Mouse (Mus musculus): Measurements from ENCODE around the gene Src. TPM values are rescaled to one million over a fixed set of nuclear protein-coding genes. Genes with fewer than 3 reads are reported as not detected.
"Not testable (repeated sequence)": the region's sequence is repeated elsewhere in the genome, so short reads cannot be mapped to it uniquely, and the experiment has no call there.

Src gene
- total RNA-seq (2014; fragmentation: Nextera tagmentation), result 0.42 TPM in 1 of 2 replicates, not detected in the other
- total RNA-seq (2017), result 0.75 and 1.3 TPM in 2 replicates

GRCm38 (mm10) chr2:157418206-157418605 is at the start of gene Src:
Src (plus strand) TSS chr2:157418444.
- no peak for ATAC-seq (replicated peaks; ENCODE audit: low FRiP score, low TSS enrichment, poor library complexity, severe bottlenecking)

GRCm38 (mm10) chr2:157371696-157372095 is 46.5 kb upstream of the Src start:
- no peak for ATAC-seq (replicated peaks; ENCODE audit: low FRiP score, low TSS enrichment, poor library complexity, severe bottlenecking)

- no peak for ATAC-seq (replicated peaks; ENCODE audit: low FRiP score, low TSS enrichment, poor library complexity, severe bottlenecking)
These were observed 44.6 kb upstream of the Src start for GRCm38 (mm10) chr2:157373681-157374080.

- no peak for ATAC-seq (replicated peaks; ENCODE audit: low FRiP score, low TSS enrichment, poor library complexity, severe bottlenecking)
These were observed 43.2 kb upstream of the Src start for GRCm38 (mm10) chr2:157375051-157375450.

GRCm38 (mm10) chr2:157375794-157376757 is 42.2 kb upstream of the Src start:
- ATAC-seq (replicated peaks; ENCODE audit: low FRiP score, low TSS enrichment, poor library complexity, severe bottlenecking), result no peak

GRCm38 (mm10) chr2:157376995-157377394 is 41.2 kb upstream of the Src start:
- ATAC-seq (replicated peaks; ENCODE audit: low FRiP score, low TSS enrichment, poor library complexity, severe bottlenecking), result no peak

GRCm38 (mm10) chr2:157384836-157385235 is 33.4 kb upstream of the Src start:
- ATAC-seq (replicated peaks; ENCODE audit: low FRiP score, low TSS enrichment, poor library complexity, severe bottlenecking), result no peak

- not testable (repeated sequence) for ATAC-seq (replicated peaks; ENCODE audit: low FRiP score, low TSS enrichment, poor library complexity, severe bottlenecking)
These were observed 29.2 kb upstream of the Src start for GRCm38 (mm10) chr2:157388901-157389590.

GRCm38 (mm10) chr2:157389591-157389921 is 28.7 kb upstream of the Src start:
- no peak for ATAC-seq (replicated peaks; ENCODE audit: low FRiP score, low TSS enrichment, poor library complexity, severe bottlenecking)

- no peak for ATAC-seq (replicated peaks; ENCODE audit: low FRiP score, low TSS enrichment, poor library complexity, severe bottlenecking)
These were observed 25.9 kb upstream of the Src start for GRCm38 (mm10) chr2:157392331-157392730.

- ATAC-seq (replicated peaks; ENCODE audit: low FRiP score, low TSS enrichment, poor library complexity, severe bottlenecking), result no peak
These were observed 24.7 kb upstream of the Src start for GRCm38 (mm10) chr2:157393549-157393948.

- ATAC-seq (replicated peaks; ENCODE audit: low FRiP score, low TSS enrichment, poor library complexity, severe bottlenecking), result no peak
These were observed 23.4 kb upstream of the Src start for GRCm38 (mm10) chr2:157394868-157395267.

- ATAC-seq (replicated peaks; ENCODE audit: low FRiP score, low TSS enrichment, poor library complexity, severe bottlenecking), result no peak
These were observed 22.9 kb upstream of the Src start for GRCm38 (mm10) chr2:157395371-157395770.

GRCm38 (mm10) chr2:157395960-157396359 is 22.3 kb upstream of the Src start:
- ATAC-seq (replicated peaks; ENCODE audit: low FRiP score, low TSS enrichment, poor library complexity, severe bottlenecking), result no peak

GRCm38 (mm10) chr2:157397376-157397775 is 20.9 kb upstream of the Src start:
- no peak for ATAC-seq (replicated peaks; ENCODE audit: low FRiP score, low TSS enrichment, poor library complexity, severe bottlenecking)

- ATAC-seq (replicated peaks; ENCODE audit: low FRiP score, low TSS enrichment, poor library complexity, severe bottlenecking), result no peak
These were observed 19.7 kb upstream of the Src start for GRCm38 (mm10) chr2:157398539-157398938.

- ATAC-seq (replicated peaks; ENCODE audit: low FRiP score, low TSS enrichment, poor library complexity, severe bottlenecking), result no peak
These were observed 18.4 kb upstream of the Src start for GRCm38 (mm10) chr2:157399797-157400196.

GRCm38 (mm10) chr2:157400491-157400890 is 17.8 kb upstream of the Src start:
- ATAC-seq (replicated peaks; ENCODE audit: low FRiP score, low TSS enrichment, poor library complexity, severe bottlenecking), result no peak

GRCm38 (mm10) chr2:157401261-157401660 is 17.0 kb upstream of the Src start:
- no peak for ATAC-seq (replicated peaks; ENCODE audit: low FRiP score, low TSS enrichment, poor library complexity, severe bottlenecking)

GRCm38 (mm10) chr2:157407596-157407995 is 10.6 kb upstream of the Src start:
- no peak for ATAC-seq (replicated peaks; ENCODE audit: low FRiP score, low TSS enrichment, poor library complexity, severe bottlenecking)

All from megakaryocyte-erythroid progenitor cell, adult 5-6 weeks (primary cell).